Mouse (Mus musculus) embryonic facial prominence, embryonic 15.5 days (tissue): Measurements from ENCODE around the gene Rpl22. TPM values are rescaled to one million over a fixed set of nuclear protein-coding genes. Genes with fewer than 3 reads are reported as not detected.
A peak's percentile ranks its signal among the peaks of the same experiment; 100 is the strongest.

Experiments used
- ATAC-seq: fragments of 200-750 bp; cut with Nextera tagmentation; 2 replicates; pipeline ENCODE4 v1.8.0; 2017; ENCODE audit warnings: low read depth, moderate TSS enrichment; ENCODE audit not compliant: insufficient number of reproducible peaks, low FRiP score, low TSS enrichment
- H3K27ac ChIP-seq: fragments of 300-500 bp; sonication (generic); replicated peaks from 2 replicates; pipeline ENCODE4 v1.5.1; 2015; ENCODE audit warnings: mild to moderate bottlenecking, inconsistent platforms
- H3K27me3 ChIP-seq: fragments of 300-500 bp; sonication (generic); 2 replicates; pipeline ENCODE4 v1.6.1; 2015; ENCODE audit warnings: inconsistent platforms
- H3K36me3 ChIP-seq: fragments of 300-500 bp; sonication (generic); 2 replicates; pipeline ENCODE4 v1.6.1; 2015; ENCODE audit warnings: mild to moderate bottlenecking, inconsistent platforms
- H3K4me1 ChIP-seq: fragments of 300-500 bp; sonication (generic); 2 replicates; pipeline ENCODE4 v1.6.1; 2015; ENCODE audit warnings: inconsistent platforms
- H3K4me2 ChIP-seq: fragments of 300-500 bp; sonication (generic); replicated peaks from 2 replicates; pipeline ENCODE4 v1.6.1; 2015; ENCODE audit warnings: mild to moderate bottlenecking, inconsistent platforms
- H3K4me3 ChIP-seq: fragments of 300-500 bp; sonication (generic); replicated peaks from 2 replicates; pipeline ENCODE4 v1.5.1; 2015; ENCODE audit warnings: mild to moderate bottlenecking, inconsistent platforms
- H3K9ac ChIP-seq: fragments of 300-500 bp; sonication (generic); 2 replicates; pipeline ENCODE4 v1.6.1; 2015; ENCODE audit warnings: inconsistent platforms
- H3K9me3 ChIP-seq: fragments of 300-500 bp; sonication (generic); replicated peaks from 2 replicates; pipeline ENCODE4 v1.6.1; 2016; ENCODE audit warnings: inconsistent platforms
- WGBS: fragments of 180-500 bp; shearing (Covaris S2); methylation state at CpG from one replicate; pipeline ENCODE4 v1.1.7; 2015; 5-methylcytosine and 5-hydroxymethylcytosine counted together
- polyA plus RNA-seq: library from polyadenylated mRNA; unstranded; fragments of >200 nt; fragmentation: Nextera tagmentation; extraction: Ambion mirVana; gene quantifications from 2 replicates; pipeline ENCODE4 v1.2.1, GENCODE M21; 2015

Gene Rpl22
- polyA plus RNA-seq, 1 experiment from 2014 or later = 342 TPM

DNA sequence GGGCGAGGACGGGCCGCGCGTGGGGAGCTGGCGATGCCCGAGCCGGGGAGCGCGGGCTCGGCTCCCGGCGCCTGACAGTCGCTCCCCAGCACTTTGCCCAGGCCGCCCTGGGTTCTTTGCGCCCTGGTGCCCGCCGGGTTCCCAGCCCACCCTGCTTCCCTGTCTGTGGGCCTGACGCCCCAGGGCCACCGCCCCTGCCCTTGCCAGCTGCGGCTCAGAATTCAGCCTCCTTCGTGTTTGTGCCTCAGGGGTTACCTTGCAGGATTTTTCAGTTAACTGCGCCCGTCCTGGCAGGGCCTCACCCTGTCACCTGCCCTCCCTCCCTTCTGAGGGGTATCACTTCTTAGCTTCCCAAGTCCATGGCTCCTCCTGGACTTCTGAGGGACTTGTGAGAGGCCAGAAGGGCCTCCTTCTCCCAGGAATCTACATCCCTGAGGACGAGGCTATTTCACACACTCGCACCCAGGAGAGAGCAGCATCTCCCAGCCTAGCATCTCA is 13.8 kb downstream of the Rpl22 start:
- ATAC-seq = no peak
- H3K9ac ChIP-seq = peak overlapping the region; percentile 29; the same call in 1 of the 2 replicates
- H3K27me3 ChIP-seq = peaks cover 67% of the 10 kb centered on the region
- no peaks in the 10 kb centered on the region for H3K9me3 ChIP-seq
- H3K4me2 ChIP-seq = peak overlapping the region; percentile 100
- peaks cover 20% of the 10 kb centered on the region for H3K4me1 ChIP-seq
- no peak overlapping the region for H3K27ac ChIP-seq
- peak overlapping the region; percentile 55 for H3K4me3 ChIP-seq
- 1% methylated on average over 25 of the region's 26 CpGs for WGBS
- H3K36me3 ChIP-seq = peaks cover 16% of the 10 kb centered on the region

DNA sequence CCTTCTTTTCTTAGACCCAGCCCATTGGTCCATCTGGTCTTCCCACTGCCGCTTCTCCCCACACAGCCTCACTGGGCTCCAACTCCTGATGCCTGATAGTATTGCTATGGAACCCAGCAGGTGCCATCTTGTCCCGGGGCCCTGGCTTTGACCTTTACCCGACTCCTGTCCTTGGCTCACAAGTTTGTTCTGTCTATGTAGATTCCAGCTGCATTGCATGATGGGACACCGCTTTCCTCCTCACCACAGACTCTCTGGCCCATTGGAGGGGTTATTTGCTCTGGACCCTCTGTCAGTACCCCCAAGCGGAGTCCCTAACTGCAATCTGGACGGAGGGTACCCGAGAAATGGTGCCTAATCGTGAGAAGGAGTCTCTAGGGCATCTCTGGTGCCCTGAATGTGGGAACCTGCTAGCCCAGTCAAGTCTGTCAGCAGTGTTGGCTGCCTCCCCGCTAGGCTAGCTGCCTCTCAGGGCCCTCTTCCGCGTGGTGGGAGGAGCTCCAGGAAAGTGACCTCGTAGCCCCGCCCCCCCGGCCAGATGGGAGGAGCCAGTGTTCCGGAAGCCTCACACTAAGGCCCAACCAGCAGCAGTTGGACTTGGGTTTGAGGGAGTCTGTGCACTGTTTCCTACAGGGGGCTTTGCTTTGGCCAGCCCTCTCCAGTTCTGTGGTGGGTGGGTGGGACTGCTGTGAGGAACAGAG is 15.2 kb downstream of the Rpl22 start:
- Histone ChIP-seq H3K4me3 (no peak overlapping the region), H3K27me3 (peaks cover 67% of the 10 kb centered on the region)

GRCm38 (mm10) chr4:152343296-152343695 is 17.8 kb downstream of the Rpl22 start:
- 13% methylated on average over 5 of the region's 5 CpGs for WGBS
- Histone ChIP-seq H3K4me3 (no peak overlapping the region), H3K36me3 (no peaks in the 10 kb centered on the region), H3K27me3 (peaks cover 59% of the 10 kb centered on the region), H3K9me3 (no peaks in the 10 kb centered on the region), H3K4me2 (no peak overlapping the region), H3K9ac (no peak overlapping the region), H3K4me1 (peaks cover 23% of the 10 kb centered on the region), H3K27ac (no peak overlapping the region)
- no peak for ATAC-seq

More for the DNA sequence above, 15.2 kb downstream of the Rpl22 start:
- Histone ChIP-seq H3K4me2 (no peak overlapping the region), H3K9me3 (no peaks in the 10 kb centered on the region), H3K27ac (no peak overlapping the region), H3K4me1 (peaks cover 24% of the 10 kb centered on the region), H3K36me3 (0 out of 2 replicates have a peak, but pooled peaks cover 2% of the 10 kb centered on the region), H3K9ac (no peak overlapping the region)
- no peak for ATAC-seq
- WGBS = 32% methylated on average over 15 of the region's 15 CpGs

DNA sequence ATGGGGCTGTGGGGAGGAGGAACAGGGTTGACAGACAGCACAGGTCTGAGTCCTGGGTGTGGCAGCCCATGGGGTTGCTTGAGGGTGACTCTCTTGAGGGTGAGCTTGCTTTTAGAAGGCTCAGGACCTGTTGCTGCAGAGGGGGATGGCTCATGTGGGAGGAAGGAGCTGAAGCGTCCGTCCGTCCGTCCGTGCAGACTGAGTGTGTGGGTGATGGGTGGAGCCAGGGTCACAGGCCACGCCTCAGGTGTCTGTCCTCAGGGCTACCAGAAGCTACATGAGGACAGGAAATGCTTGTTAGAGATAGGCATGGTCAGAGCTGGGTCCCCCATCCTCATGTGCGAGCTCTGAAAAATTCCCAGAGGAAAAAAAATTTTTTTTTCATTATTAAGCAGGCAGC is 19.1 kb downstream of the Rpl22 start:
- Histone ChIP-seq H3K9me3 (no peaks in the 10 kb centered on the region), H3K4me3 (no peak overlapping the region), H3K4me2 (no peak overlapping the region), H3K27ac (no peak overlapping the region), H3K36me3 (no peaks in the 10 kb centered on the region), H3K4me1 (peaks cover 10% of the 10 kb centered on the region), H3K9ac (no peak overlapping the region), H3K27me3 (peaks cover 57% of the 10 kb centered on the region)
- WGBS = 48% methylated on average over 7 of the region's 7 CpGs
- no peak for ATAC-seq

DNA sequence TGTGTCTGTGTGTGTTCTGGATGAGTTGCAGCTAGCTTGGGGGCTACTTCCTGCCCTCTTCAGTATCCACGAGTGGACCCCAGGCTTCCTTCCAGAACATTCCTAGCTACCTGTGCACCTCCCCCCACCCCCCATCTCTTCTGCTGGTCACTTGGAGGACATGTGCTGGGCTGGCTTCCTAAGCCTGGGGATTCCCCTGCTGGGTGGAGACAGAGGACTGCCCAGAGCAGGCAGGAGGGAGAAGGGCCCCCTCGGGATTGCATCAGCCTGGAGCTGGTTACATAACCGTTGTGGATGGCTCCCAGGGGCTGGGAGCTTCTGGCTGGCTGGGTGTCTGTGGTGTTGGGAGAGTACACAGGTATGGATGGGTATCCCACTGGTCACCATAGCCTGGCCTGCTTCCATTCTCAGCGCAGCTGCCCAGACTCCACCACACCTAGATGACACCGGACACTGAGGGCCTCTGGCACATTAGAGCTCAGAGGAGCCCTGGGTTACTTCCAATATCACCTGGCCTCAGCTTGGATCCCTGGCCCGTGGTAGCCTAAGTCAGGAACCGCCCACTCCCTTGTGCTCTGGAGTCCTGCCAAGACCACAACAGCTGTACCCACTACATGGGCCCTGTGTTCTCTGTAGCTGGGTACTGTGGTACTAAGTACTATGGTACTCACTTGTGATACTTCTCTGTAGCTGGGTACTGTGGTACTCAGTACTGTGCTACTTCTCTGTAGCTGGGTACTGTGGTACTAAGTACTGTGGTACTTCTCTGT is 19.8 kb downstream of the Rpl22 start:
- Histone ChIP-seq H3K27me3 (peaks cover 56% of the 10 kb centered on the region), H3K36me3 (no peaks in the 10 kb centered on the region), H3K4me2 (no peak overlapping the region), H3K4me1 (peaks cover 9% of the 10 kb centered on the region; the same call in 1 of the 2 replicates), H3K9ac (no peak overlapping the region), H3K4me3 (no peak overlapping the region), H3K27ac (no peak overlapping the region), H3K9me3 (no peaks in the 10 kb centered on the region)
- WGBS = 46% methylated on average over 7 of the region's 7 CpGs
- ATAC-seq = peak; percentile 12; the same call in 1 of the 2 replicates

DNA sequence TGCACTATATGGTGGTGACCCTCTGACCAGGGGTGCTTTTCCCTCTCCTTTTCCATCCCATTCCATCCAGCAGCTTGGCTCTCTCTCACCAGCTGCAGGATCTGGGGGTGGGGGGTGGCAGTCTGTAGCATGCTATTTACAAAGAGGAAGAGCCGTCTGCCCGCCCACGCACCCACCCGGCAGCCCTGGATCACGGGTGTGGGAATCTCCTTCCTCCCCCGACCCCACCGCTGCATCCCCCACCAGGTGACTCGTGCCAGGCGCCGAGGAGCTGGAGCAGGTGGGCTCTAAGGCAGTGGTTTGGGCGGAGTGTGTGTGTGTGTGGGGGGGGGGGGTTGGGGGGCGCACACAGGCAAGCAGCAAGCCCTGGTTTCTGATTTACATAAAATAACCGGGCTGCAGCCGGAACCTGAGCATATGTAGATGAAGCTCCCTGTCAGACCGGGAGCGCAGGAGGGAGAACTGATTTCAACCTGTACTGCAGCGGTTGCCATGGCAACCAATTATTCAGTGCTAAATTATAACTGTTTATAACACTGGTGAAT is 24.4 kb downstream of the Rpl22 start:
- Histone ChIP-seq H3K36me3 (no peaks in the 10 kb centered on the region), H3K9me3 (no peaks in the 10 kb centered on the region), H3K4me2 (0 out of 2 replicates have a peak overlapping the region, but pooled peaks have one; percentile 8), H3K27ac (no peak overlapping the region), H3K27me3 (peaks cover 39% of the 10 kb centered on the region), H3K9ac (no peak overlapping the region), H3K4me3 (no peak overlapping the region), H3K4me1 (peaks cover 9% of the 10 kb centered on the region; the same call in 1 of the 2 replicates)
- ATAC-seq = no peak
- 7% methylated on average over 16 of the region's 17 CpGs for WGBS

GRCm38 (mm10) chr4:152350722-152351421 is 25.3 kb downstream of the Rpl22 start:
- 35% methylated on average over 8 of the region's 8 CpGs for WGBS
- no peak overlapping the region for H3K9ac ChIP-seq
- no peak overlapping the region for H3K4me2 ChIP-seq
- no peak overlapping the region for H3K4me3 ChIP-seq
- H3K4me1 ChIP-seq = 0 out of 2 replicates have a peak, but pooled peaks cover 5% of the 10 kb centered on the region
- no peak overlapping the region for H3K27ac ChIP-seq
- H3K36me3 ChIP-seq = no peaks in the 10 kb centered on the region
- no peak for ATAC-seq
- peaks cover 39% of the 10 kb centered on the region for H3K27me3 ChIP-seq
- no peaks in the 10 kb centered on the region for H3K9me3 ChIP-seq

DNA sequence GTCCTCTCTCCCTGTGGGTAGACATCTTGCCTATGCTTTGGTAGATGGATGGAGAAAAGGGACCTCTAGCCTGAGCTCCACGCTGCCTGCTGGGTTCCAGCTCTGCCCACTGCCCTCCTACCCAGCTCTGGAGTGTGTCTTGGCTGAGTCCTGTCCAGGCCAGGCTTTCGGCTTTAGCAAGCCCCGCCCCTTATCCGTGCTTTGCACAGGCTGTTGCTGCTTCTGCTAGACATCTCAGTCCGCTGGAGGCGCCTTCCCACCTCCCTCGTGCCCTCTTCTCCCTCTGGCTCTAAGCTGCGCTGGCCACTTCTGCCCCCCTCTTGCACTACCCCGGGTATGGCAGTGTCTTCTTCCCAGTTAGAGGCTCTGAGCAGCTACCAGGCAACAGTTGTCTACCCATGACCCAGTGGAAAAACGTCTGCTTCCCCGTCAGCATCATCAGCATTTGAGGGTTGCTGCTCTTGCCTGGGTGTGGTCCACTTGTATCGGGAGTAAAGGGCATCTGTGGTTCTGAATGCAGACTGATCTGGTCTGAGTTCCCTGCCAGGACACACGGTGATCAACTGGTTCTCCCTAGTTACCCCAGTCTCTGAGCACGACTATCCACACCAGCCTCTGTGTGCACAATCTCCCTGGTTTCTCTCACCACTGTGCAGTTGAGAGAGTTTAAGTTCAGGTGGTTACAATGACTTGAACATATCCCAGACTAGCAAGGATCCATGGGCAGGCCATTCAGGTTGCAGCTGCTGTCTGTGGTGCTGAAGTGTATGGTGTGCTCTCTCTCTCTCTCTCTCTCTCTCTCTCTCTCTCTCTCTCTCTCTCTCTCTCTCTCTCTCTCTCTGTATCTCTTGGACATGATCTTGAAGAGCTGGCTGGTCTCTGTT is 26.1 kb downstream of the Rpl22 start:
- Histone ChIP-seq H3K27ac (no peak overlapping the region), H3K27me3 (peaks cover 39% of the 10 kb centered on the region), H3K4me3 (no peak overlapping the region), H3K9me3 (no peaks in the 10 kb centered on the region), H3K9ac (no peak overlapping the region), H3K4me2 (no peak overlapping the region), H3K36me3 (no peaks in the 10 kb centered on the region), H3K4me1 (0 out of 2 replicates have a peak, but pooled peaks cover 5% of the 10 kb centered on the region)
- ATAC-seq = no peak
- WGBS = 19% methylated on average over 14 of the region's 14 CpGs

- no peak overlapping the region for H3K9ac ChIP-seq
- H3K4me3 ChIP-seq = no peak overlapping the region
- H3K4me2 ChIP-seq = no peak overlapping the region
- no peaks in the 10 kb centered on the region for H3K9me3 ChIP-seq
- no peaks in the 10 kb centered on the region for H3K36me3 ChIP-seq
- H3K4me1 ChIP-seq = 0 out of 2 replicates have a peak, but pooled peaks cover 5% of the 10 kb centered on the region
- peaks cover 28% of the 10 kb centered on the region for H3K27me3 ChIP-seq
- WGBS = 82% methylated on average over 14 of the region's 14 CpGs
- no peak for ATAC-seq
- no peak overlapping the region for H3K27ac ChIP-seq
Measured at GRCm38 (mm10) chr4:152353886-152354637, 28.5 kb downstream of the Rpl22 start.

- no peak for ATAC-seq
- H3K36me3 ChIP-seq = no peaks in the 10 kb centered on the region
Measured at GRCm38 (mm10) chr4:152355672-152356071, 30.1 kb downstream of the Rpl22 start.

More at GRCm38 (mm10) chr4:152355672-152356071, 30.1 kb downstream of the Rpl22 start:
- Histone ChIP-seq H3K9ac (no peak overlapping the region), H3K27me3 (peaks cover 27% of the 10 kb centered on the region), H3K4me3 (no peak overlapping the region), H3K9me3 (no peaks in the 10 kb centered on the region), H3K4me2 (no peak overlapping the region), H3K27ac (no peak overlapping the region), H3K4me1 (peaks cover 4% of the 10 kb centered on the region)
- 74% methylated on average over 7 of the region's 7 CpGs for WGBS
